Mouse (Mus musculus) brown adipose tissue, adult 24 weeks (tissue): ENCODE data around the gene Acsf2. TPM values are rescaled to one million over a fixed set of nuclear protein-coding genes. Genes with fewer than 3 reads are reported as not detected.
A peak's percentile ranks its signal among the peaks of the same experiment; 100 is the strongest.

Experiments used
- H3K27ac ChIP-seq: fragments of 200-500 bp; replicated peaks from 2 replicates; pipeline ENCODE4 v1.5.1; 2012; ENCODE audit warnings: low read depth, mild to moderate bottlenecking, low read length
- H3K4me1 ChIP-seq: fragments of 200-500 bp; 2 replicates; pipeline ENCODE4 v1.6.1; 2012; ENCODE audit warnings: low read length, mixed read lengths; ENCODE audit not compliant: control insufficient read depth, insufficient read depth, insufficient read length
- H3K4me3 ChIP-seq: fragments of 200-500 bp; 2 replicates; pipeline ENCODE4 v1.5.1; 2012; ENCODE audit warnings: low read depth, mild to moderate bottlenecking, low read length, moderate library complexity; ENCODE audit not compliant: insufficient read depth
- polyA plus RNA-seq: library from polyadenylated mRNA; stranded (reverse); fragments of >200 nt; gene quantifications from 2 replicates; pipeline ENCODE4 v1.2.4, GENCODE M21; 2012; ENCODE audit not compliant: missing spikeins, insufficient read depth, insufficient read length

Gene Acsf2
- polyA plus RNA-seq, 1 experiment, result 94.2 TPM

GRCm38 (mm10) chr11:94544422-94544821 lies 57.2 kb downstream of the Acsf2 start:
- H3K27ac ChIP-seq, result no peak overlapping the region
- no peaks in the 10 kb centered on the region; the same call in 1 of the 2 replicates for H3K4me1 ChIP-seq
- H3K4me3 ChIP-seq, result no peak overlapping the region; the same call in 1 of the 2 replicates

DNA sequence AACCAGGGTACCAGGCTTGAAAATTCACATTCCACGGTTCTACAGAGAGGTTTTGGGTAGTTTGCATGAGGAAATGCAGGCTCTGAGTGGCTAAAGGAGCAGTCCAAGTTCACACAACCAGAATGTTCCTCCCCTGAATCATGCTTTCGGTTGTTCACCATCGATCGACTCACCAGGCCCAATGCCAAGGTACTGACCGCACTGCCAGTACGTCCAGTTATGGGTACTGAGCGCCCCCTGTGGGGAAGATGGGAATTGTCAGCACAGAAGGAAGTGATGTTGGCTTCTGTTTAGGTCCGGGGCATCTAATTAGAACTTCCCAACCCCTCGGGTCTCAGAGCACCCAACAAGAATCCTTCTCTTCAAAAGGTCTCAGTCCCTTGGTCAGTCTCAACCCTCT lies 57.7 kb downstream of the Acsf2 start:
- peak overlapping the region; percentile 12; the same call in 1 of the 2 replicates for H3K4me3 ChIP-seq
- H3K4me1 ChIP-seq, result no peaks in the 10 kb centered on the region
- H3K27ac ChIP-seq, result no peak overlapping the region

DNA sequence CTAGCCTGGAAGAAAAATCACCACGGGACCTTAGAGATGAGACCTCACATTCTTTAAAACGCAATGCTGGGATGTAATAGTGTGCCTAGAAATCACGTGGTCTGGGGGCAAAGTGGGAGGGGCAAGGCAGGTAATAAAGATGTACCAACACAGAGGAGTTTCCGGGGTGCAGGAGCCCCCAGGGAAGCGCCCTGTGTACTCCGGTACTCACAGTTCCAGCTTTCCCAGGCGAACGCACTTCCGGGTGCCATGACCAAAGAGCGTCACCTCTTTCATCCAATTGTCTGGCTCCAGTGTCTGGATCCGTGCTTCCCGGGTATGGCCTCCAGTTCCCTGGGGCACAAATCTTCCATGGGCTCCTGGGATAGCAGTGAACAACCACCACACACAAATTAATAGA lies 58.3 kb downstream of the Acsf2 start:
- no peak overlapping the region for H3K27ac ChIP-seq
- no peak overlapping the region for H3K4me3 ChIP-seq
- H3K4me1 ChIP-seq, result no peaks in the 10 kb centered on the region

DNA sequence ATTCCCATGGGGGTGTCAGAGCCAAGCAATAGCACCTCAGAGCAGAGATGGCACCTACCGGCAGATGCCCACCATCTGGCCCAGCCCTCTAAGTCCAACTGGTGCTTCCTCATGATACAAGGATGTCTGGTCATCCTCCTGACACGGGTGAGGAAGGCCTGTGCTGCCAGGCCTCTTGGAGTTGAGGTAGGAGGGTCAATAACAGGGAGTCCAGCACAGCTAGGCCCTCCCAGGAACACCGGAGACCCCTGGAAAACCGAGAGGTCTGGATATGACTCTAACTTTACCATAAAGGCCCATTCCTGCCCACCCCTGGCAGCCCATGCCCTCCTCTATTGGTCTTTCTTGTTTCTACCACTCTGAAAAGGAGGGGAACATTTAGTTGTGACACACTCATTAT lies 59.3 kb downstream of the Acsf2 start:
- Histone ChIP-seq H3K4me1 (no peaks in the 10 kb centered on the region), H3K4me3 (no peak overlapping the region), H3K27ac (no peak overlapping the region)

DNA sequence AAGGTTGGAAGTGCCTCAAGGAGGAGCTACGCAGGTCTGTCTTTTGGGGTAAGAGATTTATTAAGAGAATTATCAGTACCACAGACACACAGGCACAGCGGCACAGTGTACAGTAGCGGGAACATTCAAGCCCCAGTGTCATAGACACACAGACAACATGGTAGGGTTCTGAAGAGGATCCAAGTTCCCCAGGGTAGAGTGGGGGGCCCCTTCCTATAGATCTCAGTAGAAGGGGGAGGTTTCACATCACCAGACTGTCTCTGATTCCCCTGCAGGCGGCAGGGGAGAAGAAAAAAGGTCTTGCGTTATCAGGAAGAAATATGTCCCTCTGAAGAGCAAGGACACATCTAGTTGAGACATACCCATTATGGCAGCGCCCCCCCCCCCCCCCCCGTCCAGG lies 61.9 kb downstream of the Acsf2 start:
- no peaks in the 10 kb centered on the region for H3K4me1 ChIP-seq
- H3K4me3 ChIP-seq, result no peak overlapping the region
- no peak overlapping the region for H3K27ac ChIP-seq

GRCm38 (mm10) chr11:94538733-94539292 lies 62.9 kb downstream of the Acsf2 start:
- Histone ChIP-seq H3K4me3 (no peak overlapping the region), H3K27ac (no peak overlapping the region), H3K4me1 (no peaks in the 10 kb centered on the region)

GRCm38 (mm10) chr11:94533171-94533570 lies 68.5 kb downstream of the Acsf2 start:
- H3K4me3 ChIP-seq, result no peak overlapping the region
- no peak overlapping the region for H3K27ac ChIP-seq
- no peaks in the 10 kb centered on the region for H3K4me1 ChIP-seq

GRCm38 (mm10) chr11:94528879-94529278 lies 72.8 kb downstream of the Acsf2 start:
- H3K27ac ChIP-seq, result no peak overlapping the region
- no peaks in the 10 kb centered on the region for H3K4me1 ChIP-seq
- H3K4me3 ChIP-seq, result no peak overlapping the region

DNA sequence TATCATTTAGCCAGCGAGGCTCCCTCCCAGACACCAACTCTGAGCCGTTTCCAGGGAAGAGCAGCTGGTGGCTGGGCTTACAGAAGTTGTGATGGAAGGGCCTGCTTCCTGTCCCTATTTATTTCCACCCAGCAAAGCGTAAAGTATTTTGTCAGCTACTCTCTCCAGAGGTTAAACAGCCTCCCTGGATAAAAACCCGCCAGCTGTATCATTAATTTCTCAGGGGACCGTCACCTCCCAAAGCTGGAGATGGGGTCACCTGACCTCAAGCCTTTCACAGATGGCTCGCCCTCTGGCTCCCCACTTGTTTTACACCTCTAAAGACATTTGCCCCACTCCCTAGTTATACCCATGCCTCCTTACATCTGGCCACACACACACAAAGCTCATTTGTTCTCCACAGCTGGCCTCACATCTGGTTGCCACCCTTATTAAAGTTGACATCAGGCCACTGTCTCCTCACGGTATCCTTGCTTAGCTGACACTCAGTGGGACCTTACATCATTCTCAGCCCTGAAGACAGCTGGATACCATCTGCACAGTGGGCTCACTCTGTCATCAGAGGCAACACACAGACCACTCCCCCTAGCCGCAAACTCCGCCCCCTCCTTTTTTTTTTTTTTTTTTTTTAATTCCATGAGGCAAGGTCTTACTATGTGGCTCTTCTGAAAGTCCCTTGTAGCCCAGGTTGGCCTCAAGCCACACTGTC lies 75.3 kb downstream of the Acsf2 start:
- Histone ChIP-seq H3K4me3 (no peak overlapping the region), H3K27ac (no peak overlapping the region), H3K4me1 (no peaks in the 10 kb centered on the region)

DNA sequence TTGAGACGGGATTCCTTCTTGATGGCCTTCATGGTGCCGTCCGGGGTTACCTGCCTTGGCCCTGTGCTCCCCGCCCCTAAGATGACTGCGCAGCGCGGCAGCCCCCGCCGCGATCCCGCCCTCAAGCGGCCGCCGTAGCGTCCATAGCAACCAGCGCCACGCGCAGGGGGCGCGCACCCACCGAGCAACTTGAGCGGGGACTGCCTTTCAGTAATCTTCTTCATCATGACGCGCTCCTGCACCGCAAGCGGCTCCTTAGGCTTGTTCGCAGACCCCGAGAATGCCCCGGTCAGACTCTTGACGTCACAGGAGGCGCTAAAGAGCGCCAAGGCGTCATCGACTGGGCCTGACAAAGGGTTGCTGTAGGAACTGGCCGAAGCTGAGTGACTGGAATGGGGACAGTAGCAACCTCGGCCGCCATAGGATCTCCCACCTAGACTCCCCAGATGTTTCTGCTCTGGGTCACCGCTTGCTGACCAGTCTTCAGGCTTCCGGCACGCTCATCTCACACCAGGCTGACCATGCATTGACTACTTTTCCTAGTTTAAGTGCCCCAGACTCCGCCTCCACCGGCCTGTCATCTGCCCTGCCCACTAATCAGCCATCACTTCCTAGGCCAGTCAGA lies 80.3 kb downstream of the Acsf2 start, which contains the start of gene Mycbpap:
TSS of gene Mycbpap (minus strand) at position 524 of the 625 bp plus-strand sequence.
- Histone ChIP-seq H3K27ac (no peak within 1 kb of the TSS), H3K4me3 (peak within 1 kb of the TSS; percentile 55), H3K4me1 (no peaks in the 10 kb centered on the region)

DNA sequence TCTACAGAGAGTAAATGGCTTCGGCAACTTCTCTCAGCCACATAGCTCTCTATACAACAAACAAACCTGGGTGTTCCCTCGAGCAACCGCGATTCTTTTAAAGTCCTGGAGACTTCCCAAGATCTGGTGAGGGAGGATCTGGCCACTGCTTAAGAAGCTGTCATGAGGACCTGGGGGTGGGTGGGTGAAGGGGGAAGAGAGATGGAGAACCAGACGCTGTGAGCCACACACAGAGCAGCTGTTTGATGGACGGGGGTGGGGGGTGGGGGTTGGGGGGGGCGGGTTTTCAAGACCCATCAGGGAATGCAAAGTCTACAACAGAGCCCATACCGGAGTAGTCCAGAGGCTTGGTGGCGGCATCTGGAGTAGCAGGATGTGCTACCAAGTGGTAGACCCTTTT lies 88.2 kb downstream of the Acsf2 start:
- H3K4me1 ChIP-seq, result no peaks in the 10 kb centered on the region
- H3K27ac ChIP-seq, result no peak overlapping the region
- no peak overlapping the region for H3K4me3 ChIP-seq

- Histone ChIP-seq H3K27ac (no peak overlapping the region), H3K4me1 (no peaks in the 10 kb centered on the region), H3K4me3 (no peak overlapping the region)
These were observed 92.7 kb downstream of the Acsf2 start for GRCm38 (mm10) chr11:94508976-94509375.

Other genes with a start within 250 kb of the Acsf2 start
- gene Abcc3, start 208.9 kb downstream of the Acsf2 start, polyA plus RNA-seq, result 0.50 and 1.7 TPM in 2 replicates
- gene Cacna1g, start 127.7 kb downstream of the Acsf2 start, polyA plus RNA-seq, result 0.83 and 1.0 TPM in 2 replicates
- gene Spata20, start 115.7 kb downstream of the Acsf2 start, polyA plus RNA-seq, result not detected in 2 replicates
- not detected in 2 replicates for gene Epn3, start 101.9 kb downstream of the Acsf2 start, polyA plus RNA-seq
- not detected in 2 replicates for gene Mycbpap, start 80.1 kb downstream of the Acsf2 start, polyA plus RNA-seq
- 4.2 and 5.3 TPM in 2 replicates for gene Rsad1, start 52.6 kb downstream of the Acsf2 start, polyA plus RNA-seq
- gene Chad, start 36.8 kb downstream of the Acsf2 start, polyA plus RNA-seq, result not detected in 2 replicates
- 60.1 and 63.6 TPM in 2 replicates for gene Lrrc59, start 27.9 kb upstream of the Acsf2 start, polyA plus RNA-seq
- 138 and 145 TPM in 2 replicates for gene Mrpl27, start 51.9 kb upstream of the Acsf2 start, polyA plus RNA-seq
- not detected in 2 replicates for gene Eme1, start 52.1 kb upstream of the Acsf2 start, polyA plus RNA-seq
- 5.6 and 8.2 TPM in 2 replicates for gene Xylt2, start 75.6 kb upstream of the Acsf2 start, polyA plus RNA-seq
- gene Gm11541, start 102.6 kb upstream of the Acsf2 start, polyA plus RNA-seq, result not detected in 2 replicates
- gene Cdc34b, start 139.9 kb upstream of the Acsf2 start, polyA plus RNA-seq, result not detected in 2 replicates
- gene Tmem92, start 180.8 kb upstream of the Acsf2 start, polyA plus RNA-seq, result not detected in 2 replicates